Mouse (Mus musculus) right cerebral cortex, postnatal 36 days (tissue): ENCODE results near the gene 4933434E20Rik.

ENCODE experiments used
- DNase-seq, 2 experiments: peaks; one replicate each; pipeline ENCODE4 v3.0.0; 2022; ENCODE audit warnings: low spot score in 2 of 2, mixed read lengths in 1 of 2

The 4933434E20Rik gene

DNA sequence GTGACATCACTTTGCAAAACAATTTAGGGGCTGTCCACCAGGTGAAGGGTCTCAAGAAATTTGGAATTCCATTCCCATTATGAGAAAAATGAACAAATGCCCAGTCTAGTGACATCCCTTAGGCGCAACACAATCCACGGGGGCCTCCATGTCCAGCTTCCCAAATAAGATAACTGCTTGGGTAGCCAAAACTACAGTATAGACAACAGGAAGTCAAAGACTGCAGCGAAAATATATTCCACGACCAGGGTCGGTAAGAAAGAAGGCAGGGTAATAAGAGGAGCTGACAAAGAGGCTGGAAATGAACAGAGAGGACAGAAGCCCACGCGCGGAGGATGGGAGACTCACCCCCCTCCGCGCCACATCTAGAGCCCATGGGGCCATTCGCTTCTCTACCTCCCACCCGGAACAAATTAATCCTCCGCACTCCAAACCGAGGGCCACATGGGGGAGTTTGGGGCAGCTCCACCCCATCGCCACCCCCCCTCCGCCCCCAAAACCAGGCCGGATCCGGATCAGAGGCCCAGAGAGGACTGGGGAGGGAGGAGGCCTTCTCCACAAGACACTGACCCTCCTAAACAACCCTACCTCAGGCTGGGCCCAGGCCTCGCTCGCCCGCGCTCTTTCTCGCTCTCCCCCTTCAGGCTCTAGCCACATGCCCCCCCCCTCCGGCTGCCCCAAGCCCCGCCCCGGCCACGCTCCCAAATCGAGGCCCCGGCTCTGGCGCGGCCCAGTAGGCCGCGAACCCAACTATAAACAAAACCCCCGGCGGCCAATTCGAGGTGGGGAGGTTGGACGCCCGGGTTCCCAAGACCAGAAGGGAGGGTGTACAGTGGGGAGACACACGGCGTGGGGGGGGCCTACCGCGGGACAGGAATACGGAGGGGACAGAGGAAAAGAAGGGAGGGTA, at the start of gene 4933434E20Rik:
4933434E20Rik (plus strand) TSS at position 196 of the 910 bp plus-strand sequence.
- DNase-seq = peak; percentile 39 to 45

DNA sequence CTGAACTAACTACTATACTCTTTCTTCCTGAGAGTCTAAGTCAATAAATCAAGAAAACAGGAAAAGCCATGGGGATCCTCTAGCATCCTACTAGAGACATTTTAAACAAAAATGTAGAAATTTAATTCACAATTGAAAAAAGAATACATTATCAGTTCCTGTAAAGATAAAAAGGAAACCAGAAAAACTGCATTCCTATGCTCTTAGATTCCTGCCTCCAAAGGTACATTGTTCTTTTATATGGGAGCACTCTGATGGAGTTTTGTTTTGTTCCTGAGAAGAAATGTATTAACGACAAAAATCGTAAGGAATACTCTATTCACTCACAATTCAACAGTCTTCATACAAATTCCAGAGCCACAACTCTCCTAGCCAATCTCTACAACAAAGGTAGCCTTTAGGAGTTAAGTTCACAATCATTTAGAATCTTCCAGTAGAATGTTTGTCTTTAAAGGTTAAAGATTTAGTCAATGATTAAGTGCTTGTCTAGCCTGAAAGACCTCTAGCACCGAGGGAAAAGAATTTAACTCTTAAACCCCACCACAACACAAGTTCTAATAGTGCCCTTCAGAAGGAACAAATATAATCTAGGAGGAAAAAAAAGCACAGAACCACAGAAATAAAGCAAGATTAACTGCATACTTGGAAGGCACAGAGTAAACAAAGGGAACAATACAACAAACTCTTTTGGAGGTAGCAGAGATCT, 47.2 kb upstream of the 4933434E20Rik start:
- no peak for DNase-seq

DNA sequence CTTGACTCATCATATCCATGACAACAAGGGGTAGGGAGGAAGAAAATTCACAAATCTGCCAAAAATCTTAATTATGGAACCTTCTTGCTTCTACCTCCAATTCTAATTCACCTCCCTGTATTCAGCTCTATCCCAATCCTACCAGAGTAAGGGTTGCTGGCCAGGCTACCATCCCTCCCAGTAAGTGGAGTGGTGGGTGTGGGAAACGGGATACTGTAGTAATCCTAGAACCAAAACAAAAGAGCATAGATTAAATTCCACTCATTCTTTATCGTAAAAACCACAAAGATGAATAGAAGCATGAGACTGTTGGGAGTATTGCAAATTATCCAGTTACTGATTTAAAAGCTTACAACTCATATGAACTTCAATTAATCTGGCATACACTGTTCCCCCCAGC, 41.1 kb upstream of the 4933434E20Rik start:
- no peak for DNase-seq

DNA sequence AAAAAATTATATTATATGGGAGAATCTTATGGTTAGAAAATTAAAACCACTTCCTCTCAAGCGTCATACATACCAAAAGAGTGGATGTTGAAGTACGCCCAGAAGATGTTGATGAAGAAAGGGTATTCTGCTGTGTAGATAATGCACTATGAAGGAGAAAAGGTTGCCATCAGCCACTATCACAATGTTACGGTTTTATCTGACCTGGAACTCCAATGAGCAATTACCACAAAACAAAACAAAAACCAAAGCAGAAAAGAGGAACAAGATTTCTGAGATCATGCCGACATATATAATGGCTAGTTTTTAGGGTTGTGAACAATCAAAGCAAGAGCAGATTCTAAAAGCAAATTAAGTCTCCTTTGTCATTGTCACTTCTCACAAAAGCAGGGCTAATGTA, 34.8 kb upstream of the 4933434E20Rik start:
- no peak for DNase-seq

DNA sequence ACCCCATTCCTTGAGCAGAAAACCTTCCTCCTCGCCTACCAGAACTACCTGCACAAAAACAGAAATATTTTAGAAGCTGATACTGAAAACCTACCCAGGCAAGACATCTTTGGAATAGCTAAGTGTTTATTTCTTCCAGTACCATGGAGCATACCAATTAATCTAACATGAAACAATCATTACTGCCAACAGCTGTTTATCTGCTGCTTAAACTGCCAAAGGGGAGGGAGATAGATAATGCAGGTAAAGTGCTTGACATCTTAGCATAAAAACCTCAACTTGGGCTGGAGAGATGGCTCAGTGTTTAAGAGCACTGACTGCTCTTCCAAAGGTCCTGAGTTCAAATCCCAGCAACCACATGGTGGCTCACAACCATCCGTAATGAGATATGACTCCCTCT, 16.8 kb upstream of the 4933434E20Rik start:
- no peak for DNase-seq

DNA sequence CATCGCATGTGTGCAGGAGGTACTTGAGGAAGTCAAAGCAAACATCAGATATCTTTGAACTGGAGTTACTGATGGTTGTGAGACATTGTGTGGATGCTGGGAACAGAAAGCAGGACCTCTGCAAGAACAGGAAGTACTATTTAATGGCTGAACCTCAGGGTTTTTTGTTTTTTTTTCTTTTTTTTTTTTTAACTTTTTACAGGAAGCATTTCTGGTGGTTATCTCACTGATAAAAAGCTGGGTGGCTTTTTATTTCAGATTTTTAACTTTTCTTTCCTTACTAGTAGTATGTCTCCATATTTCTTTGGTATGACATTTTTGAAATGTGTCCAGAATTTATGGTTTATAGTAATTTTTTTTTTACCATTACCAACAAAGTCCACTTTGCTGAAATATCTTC, 15.2 kb upstream of the 4933434E20Rik start:
- DNase-seq = no peak

DNA sequence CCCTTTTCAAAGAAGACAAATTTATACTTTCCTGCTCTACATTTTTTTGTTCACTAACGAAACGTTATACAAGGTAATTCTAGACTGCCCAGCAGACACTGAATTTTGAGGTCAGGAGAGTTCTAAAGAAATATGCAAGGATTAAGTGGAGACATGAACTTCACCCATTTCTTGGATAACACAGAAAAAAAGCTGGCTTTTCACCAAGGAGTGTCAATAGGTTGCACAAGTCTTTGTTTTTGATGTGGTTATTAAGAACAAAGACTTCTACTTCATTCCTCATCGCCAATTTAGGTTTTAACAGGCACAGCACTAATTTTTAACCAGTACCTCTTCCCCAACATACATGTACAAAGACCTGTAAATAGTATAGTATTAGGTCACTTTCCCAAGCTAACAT, 1.7 kb upstream of the 4933434E20Rik start:
- no peak for DNase-seq

DNA sequence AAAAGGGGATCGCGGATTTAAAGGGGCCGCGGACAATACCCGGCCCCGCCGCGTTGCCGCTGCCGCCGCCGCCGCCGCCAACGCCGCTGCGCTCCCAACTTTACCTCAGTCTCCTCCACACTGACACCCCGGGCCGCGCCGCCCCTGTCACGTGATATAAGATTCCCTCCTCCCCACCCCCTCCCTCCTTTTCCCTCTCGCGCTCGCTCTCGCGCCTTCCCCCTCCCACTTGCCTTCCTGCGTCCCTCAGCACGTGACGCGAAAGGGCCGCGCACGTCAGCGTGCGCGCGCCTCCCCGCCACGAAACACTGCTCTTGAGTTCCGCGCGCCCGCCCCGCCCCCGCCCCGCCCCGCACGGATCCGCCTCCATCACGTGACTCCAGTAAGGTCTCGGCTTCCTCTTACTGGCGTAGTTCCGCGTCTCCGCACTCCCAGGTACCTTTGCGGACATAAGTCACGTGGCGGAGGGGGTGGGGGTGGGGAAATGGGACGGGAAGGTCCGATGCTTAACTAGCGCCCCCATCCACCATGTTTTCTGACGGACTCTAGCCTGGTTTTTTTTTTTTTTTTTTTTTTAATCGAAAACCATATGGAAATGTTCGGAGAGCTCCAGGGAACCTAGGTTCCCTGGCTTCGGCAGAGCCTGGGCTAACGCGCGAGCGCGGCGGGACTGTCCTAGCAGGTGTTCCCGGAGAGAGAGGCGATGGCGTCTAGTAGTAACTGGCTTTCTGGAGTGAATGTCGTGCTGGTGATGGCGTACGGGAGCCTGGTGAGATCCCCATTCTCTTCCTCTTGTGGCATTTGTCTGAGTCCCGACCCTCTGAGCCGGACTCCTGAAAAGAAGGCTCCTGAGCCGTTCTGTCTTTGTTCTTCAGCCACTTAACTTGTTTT, 1.2 kb downstream of the 4933434E20Rik start, which contains the start of gene Ubap2l:
Ubap2l (minus strand) TSS at position 278 of the 891 bp plus-strand sequence.
- DNase-seq = peak; percentile 93 to 95

DNA sequence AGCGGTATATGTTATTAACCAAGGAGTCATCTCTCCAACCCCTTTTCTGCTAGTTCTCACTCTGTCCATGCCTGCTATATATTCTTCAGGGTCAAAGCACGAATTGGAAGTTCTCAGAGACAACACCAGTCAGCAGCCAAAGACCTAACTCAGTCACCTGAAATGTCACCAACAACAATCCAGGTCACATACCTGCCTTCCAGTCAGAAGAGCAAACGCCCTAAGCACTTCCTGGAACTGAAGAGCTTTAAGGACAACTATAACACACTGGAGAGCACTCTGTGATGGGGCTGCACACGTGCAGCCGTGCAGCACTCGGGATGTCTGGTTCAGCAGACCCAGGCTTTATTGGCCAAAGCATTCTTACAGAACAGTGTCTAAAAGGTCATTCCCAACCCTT, 10.1 kb downstream of the 4933434E20Rik start:
- DNase-seq = no peak

DNA sequence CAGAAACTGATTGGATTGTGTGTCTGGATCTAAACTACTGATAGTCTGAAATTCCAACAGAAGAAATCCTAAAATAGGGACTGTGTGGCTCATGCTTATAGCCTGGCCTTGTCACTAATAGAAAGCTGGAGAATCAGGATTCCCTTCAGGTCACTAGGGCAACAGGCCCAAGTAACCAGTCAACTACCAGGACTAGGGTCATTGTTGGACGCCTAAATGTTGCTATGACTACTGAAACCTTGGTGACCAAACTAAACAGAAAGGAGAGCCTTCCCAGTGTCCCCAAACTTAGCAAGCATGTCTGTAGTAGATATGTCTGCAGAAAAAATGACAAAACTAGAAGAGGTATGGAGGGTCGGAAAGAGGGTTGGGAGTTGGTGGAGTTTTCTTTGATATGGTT, 11.1 kb downstream of the 4933434E20Rik start:
- DNase-seq = no peak

DNA sequence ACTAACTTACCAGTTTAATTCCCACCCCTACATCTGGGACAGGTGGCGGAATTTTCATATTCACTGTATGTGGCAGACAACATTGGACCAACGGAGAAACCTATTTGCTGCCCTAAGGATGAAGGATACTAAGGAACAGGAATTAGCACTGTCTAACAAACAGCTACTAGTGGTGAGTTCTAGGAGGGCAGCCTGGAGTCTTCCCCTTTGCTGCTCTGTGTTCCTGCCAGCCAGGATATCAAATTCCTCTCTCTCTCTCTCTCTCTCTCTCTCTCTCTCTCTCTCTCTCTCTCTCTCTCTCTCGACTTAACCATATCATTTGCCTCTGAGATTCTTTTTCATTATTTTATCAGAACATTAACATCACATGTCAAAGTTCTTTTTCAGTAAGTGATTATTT, 12.9 kb downstream of the 4933434E20Rik start:
- DNase-seq = no peak

DNA sequence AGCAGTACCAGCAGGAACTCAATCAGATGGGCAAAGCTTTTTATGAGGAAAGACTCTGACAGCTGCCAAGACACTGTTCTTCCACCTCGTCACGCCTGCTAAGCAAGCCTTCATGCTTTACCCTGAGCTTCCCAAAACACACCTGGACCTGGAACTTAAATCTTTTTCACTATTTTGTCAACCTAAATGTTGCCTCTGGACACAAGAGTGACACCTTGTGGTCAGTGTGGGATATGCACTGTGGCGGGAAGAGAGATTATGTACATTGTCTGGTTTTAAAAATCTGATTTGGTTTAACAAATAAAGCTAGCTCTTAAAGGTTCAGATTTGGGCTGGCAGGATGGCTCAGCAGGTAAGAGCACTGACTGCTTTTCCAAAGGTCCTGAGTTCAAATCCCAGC, 14.1 kb downstream of the 4933434E20Rik start:
- DNase-seq = no peak

DNA sequence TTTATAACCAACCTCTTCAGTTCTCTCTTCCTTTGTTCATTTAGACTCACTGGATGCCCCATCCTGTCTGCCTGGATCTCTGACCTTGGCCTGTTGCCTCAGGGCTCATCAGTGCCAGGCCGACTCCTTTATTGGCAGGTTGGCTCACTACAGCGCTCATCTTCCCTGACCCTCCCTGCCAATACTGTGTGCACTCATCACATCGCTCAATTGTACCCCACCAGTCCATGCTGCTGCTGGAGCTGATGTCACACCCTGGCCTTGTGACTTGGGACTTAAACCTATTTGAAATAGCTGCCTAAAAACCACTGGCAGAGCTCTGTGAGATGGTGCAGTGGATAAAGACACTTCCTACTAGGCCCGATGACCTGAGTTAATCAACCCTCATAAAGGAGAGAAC, 16.4 kb downstream of the 4933434E20Rik start:
- no peak for DNase-seq

DNA sequence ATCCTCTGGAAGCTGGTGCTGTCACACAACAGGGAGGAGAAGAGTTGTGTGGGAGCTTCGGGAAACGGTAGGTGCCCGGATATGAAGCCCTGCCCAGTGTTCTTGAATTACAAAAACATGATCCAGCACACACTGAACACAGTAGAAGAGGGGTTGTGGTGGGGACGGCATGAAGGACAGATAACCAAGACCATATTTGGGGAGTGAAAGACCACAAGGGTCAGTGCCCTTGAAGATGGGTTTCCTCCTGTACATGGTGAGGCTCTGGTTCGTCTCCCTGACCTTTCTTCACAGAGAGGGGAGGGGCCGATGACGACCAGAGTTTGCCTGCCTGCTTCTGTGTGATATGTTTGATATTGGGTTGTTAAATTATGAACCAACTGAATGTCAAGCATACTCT, 18.3 kb downstream of the 4933434E20Rik start:
- DNase-seq = no peak

DNA sequence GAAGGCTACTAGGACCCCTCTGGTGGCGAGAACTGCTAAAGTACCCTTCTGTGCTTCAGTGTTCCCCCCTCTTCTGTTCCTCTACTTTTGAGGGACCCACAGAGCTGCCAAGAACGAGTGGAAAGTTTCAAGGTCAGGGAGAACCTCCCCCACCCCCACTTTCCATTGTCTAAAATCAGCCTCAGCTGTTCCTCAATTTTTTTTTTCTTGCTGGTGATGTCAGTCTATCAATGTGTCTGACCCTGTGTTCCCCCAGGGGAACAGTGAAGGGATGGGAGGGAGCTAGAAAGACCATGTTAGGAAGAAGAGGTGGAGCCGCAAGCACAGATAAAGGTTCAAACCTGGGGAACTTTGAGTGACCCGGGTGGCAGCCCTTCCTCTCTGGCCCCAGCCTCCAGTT, 20.9 kb downstream of the 4933434E20Rik start, which contains the start of gene Tpm3:
Tpm3 (plus strand) TSS at position 356 of the 400 bp plus-strand sequence.
- no peak for DNase-seq

DNA sequence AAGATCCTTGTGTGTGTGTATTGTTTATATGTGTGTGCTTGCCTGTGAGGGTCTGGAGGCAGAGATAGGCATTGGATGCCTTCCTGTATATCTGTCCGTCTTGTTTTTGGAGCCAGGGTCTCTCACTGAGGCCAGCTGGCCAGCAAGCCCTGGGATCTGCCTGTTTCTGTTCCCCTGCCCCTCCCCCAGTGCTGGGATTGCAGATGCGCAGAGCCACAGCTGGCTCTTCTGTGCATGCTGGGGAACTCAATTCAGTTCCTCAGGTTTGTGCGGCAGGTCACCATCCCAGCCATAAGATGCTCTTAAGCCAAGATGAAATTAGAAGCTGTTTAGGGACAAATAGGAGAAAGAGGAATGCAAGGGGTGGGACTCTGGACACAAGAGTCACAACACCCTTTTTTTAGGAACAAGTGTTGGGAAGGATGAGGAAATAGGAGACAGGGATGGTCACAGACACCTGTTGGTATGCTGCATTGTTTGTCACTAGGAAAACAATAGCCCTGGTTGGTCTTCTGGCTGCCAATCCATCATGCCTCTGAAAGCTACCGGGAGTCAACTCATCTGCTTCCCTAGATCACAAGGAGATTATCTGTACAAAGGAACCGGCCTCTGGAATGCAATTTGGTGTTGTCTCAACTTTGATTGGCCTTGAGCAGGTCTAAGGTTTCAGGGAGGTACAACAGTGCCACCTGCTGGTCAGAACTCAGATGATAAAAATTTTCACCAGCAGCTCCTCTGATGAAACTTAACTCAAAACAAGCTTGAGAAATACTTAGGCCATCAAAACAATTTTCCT, 25.7 kb downstream of the 4933434E20Rik start:
- peak; percentile 47 to 69 for DNase-seq

DNA sequence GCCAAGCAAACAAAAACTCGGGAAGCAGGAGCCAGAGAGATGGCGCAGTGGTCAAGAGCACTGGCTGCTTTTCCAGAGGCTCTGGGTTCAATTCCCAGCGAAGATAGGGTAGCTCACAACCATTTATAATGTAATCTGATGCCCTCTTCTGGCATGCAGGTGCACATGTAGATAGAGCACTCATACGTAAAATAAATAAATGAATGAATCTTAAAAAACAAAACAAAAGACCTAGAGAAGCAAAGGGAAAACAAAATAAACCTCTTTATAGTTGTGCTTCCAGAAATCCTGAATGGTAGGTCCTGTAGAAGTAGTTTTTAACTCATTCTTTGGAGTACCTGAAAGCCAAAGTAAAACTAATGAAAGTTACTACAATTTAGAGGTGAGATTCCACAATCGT, 26.8 kb downstream of the 4933434E20Rik start:
- DNase-seq = no peak

DNA sequence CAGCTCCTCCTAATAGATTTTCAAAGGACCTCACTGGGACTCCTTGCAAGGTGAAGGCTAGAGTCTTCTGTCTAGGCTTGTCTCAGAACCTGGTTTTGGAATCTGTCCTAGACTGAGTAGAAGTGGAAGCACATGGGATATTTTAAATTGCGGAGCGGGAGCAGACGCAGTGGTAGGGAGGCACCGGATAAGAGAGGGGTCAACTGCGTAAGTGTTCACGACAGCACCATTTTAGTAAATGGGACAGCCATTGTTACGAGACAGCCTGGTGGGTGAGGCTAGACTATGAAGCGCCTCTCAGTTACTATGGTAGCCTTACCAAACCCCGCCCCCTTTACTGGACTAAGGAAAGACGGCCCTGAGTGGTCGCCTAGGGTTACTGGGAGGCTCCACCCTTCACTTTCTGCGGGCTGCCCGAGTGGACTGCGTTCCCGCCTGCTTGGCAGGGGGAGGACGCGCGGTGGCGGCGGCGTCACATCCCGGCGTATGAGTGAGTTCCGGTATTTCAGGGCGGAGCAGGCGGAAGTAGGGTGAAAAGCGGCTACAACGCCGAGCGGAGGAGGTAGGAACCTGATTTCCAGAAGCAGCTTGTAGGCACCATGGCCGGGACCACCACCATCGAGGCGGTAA, 27.8 kb downstream of the 4933434E20Rik start:
- DNase-seq = peak; percentile 85 to 93

DNA sequence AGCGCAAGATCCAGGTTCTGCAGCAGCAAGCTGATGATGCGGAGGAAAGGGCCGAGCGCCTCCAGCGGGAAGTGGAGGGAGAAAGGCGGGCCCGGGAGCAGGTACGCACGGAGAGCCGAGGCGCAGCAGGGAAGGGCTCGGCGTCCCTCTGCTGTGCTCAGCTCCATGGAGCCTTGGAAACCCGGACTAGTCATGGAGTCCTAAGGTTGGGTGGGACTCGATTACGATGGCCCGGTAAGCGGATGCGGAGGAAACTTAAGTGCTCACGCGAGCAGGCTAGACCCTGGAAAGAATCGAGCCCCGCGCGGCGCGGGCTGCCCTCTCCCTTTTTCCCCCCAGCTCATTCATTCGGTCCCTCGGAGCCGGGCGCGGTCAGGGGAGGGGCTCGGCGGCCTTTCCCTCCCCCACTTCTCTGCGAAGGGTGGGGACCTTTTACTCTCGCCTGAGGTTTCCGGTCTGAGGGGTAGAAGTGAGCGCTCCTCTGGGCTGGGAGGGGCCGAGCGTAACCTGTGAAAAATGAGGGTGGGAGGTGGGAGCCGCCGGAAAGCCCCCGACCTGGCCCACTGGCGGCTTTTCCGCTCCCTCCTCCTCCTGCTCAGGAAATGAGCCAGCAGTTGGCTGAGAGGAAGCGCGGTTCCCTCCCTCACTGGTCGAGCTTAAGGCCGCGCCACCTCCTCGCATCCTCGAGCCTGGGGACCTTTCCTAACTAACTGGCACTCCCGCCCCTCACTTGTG, 28.5 kb downstream of the 4933434E20Rik start:
- peak; percentile 48 to 50 for DNase-seq

DNA sequence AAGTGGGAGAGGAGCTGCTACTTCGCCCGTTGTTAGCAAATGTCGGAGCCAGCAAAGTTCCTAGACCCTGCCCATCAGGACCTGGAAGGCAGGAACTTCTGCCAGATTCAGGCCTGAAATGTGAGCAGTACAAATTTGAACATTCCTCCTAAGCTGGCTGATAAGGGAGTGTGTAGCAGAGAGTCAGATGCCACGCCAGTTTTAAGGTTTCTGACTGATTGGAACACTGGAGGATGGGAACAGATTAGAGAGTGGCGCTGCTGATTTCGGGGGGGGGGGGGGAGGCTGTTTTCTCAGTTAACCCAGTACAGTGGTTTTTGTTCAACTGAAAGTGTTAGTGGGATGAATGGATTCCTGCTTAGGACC, 29.0 kb downstream of the 4933434E20Rik start:
- no peak for DNase-seq
